Mouse (Mus musculus): ENCODE measurements around the gene 2810408A11Rik.
A peak's percentile ranks its signal among the peaks of the same experiment; 100 is the strongest.

The 2810408A11Rik gene

DNA sequence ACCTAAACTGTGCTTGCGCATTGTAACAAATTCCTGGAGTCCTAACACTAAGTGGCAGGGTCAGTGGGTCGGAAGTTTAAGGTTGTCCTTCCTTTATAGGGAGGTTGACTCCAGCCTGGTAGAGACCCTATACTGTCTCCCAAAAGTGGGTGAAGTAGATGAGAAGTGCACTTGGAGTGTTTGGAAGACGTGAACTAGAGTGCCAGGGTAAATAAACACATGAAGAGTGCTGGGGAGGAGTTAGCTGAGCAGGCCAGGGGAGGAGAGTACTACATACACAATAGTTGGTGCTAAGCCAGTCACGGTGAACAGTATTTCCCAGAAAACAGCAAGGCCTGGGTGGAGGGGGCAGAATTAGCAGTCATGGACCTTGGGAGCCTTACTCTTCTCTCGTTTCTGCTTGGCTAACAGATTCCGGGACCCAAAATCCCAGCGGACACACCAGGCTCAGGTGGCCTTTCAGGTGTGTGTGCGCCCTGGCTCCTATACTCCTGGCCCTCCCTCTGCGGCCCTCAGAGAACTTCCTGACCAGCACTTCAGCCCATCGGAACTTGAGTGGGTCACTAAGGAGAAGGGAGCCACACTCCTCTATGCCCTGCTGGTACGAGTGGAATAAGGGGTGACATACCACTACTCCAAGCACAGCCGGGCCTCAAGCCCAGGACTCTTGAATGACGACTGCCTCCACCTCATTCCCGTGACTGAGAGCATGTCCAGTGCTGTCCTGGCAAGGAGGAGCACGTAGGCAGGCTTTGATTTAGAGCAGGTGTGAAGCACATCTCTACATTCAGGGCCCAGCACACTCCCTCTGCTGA lies 12.1 kb upstream of the 2810408A11Rik start:
- DNase-seq (ENCODE audit: extremely low spot score), result no peak

DNA sequence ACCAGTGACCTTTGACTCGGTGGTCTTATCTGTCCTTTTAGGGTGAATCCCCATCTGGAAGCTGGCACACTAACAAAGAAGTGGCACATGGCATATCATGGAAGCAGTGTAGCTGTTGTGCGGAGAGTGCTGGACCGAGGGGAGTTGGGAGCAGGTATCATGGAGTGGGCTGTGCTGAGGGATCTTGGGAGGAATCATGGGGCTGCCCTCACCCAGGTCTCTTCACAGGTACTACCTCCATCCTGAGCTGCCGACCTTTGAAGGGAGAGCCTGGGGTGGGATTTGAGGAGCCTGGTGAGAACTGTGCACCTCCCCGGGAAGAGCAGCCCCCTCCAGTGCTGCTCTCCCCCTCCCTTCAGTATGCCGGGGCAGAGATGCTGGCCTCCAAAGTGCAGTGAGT lies 10.9 kb upstream of the 2810408A11Rik start:
- DNase-seq (ENCODE audit: extremely low spot score), result no peak

DNA sequence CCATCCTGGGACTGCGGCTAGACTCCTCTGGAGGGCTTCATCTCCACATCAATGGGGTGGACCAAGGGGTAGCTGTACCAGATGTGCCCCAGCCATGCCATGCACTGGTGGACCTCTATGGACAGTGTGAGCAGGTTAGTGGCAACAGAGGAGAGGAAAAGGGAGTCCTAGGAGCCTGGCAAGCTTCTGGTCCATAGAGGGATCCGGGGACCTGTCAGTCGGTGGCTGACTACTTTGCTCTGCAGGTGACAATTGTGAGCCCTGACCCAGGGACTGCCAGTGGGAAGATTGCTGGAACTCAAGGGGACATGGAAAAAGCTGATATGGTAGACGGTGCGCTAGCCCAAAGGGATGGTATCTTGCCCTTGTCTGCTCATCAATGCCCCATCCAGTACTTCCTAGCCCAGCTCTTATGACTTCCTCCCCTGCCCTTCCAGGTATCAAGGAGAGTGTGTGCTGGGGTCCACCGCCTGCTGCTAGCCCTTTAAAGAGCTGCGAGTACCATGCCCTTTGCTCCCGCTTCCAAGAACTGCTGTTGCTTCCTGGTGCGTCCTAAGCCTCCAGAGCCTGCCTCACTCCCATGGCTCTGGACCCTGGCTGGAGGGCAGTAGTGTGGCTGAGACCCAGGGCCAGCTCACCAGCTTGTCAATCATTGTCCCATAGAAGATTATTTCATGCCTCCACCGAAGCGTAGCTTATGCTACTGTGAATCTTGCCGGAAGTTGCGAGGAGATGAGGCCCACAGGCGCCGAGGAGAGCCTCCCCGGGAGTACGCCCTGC lies 10.2 kb upstream of the 2810408A11Rik start:
- DNase-seq (ENCODE audit: extremely low spot score), result no peak

- DNase-seq (ENCODE audit: extremely low spot score), result no peak
Measured at GRCm38 (mm10) chr11:69910177-69910576, 9.4 kb upstream of the 2810408A11Rik start.

GRCm38 (mm10) chr11:69909174-69909573 lies 8.4 kb upstream of the 2810408A11Rik start:
- DNase-seq (ENCODE audit: extremely low spot score), result no peak

DNA sequence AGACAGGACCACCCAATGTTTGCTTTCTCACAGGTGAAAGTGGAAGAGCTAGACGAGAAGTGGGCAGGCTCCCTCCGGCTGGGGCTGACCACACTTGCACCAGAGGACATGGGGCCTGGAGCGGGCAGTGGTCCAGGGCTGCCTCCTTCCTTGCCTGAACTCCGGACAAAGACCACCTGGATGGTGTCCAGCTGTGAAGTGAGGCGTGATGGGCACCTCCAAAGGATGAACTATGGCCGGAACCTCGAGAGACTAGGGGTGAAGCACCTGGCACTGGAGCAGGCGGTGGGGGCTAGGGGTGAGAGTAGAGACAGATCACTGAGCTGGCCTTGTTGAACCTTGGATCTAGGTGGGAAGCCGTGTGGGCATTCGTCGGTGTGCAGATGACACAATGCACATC lies 7.9 kb upstream of the 2810408A11Rik start:
- no peak for DNase-seq (ENCODE audit: extremely low spot score)

- no peak for DNase-seq (ENCODE audit: extremely low spot score)
Measured at GRCm38 (mm10) chr11:69904311-69904710, 3.5 kb upstream of the 2810408A11Rik start.

- no peak for DNase-seq (ENCODE audit: extremely low spot score)
Measured at GRCm38 (mm10) chr11:69902972-69903371, 2.2 kb upstream of the 2810408A11Rik start.

DNA sequence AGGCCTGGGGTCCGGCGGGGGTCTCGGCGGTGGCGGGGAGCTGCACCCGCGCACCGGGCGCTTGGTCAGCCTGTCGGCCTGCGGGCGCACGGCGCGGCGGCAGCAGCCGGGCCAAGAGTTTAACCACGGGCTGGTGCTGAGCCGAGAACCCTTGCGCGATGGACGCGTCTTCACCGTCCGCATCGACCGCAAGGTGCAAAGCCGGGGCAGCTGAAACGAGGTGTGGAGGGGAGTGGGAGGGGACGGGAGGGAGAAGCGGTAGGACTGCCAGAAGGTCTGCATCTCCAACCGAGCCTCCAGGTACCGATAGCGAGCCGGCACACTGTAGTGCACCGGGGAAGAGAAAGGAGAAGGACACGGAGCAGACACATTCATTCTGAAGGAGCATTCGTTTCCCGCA lies 1.2 kb upstream of the 2810408A11Rik start:
- DNase-seq (ENCODE audit: extremely low spot score), result no peak

DNA sequence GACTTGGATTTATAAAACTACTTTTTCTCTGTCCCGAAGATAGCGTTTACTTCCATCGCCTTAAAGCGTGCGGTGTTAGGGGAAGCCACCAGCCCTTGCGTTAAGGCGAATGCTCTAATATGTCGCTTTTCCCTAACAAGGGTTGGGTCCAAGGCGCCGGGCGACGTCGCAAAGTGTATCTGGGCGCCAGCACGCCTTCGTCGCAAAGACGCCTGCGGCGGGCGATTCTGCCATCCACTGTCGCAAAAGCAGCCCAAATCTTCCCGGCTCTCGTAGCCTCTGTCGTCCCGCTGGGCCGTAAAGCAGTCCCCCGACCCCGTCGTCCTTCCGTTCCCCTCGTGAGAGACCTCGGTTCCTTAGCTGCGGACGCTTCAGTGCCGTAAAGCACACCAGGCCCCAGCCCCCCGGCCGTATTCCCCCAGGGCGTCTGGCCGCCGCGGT lies 639 bp upstream of the 2810408A11Rik start:
- DNase-seq (ENCODE audit: extremely low spot score), result peak; percentile 92

GRCm38 (mm10) chr11:69899870-69900269 lies 917 bp downstream of the 2810408A11Rik start:
- DNase-seq (ENCODE audit: extremely low spot score), result no peak

DNA sequence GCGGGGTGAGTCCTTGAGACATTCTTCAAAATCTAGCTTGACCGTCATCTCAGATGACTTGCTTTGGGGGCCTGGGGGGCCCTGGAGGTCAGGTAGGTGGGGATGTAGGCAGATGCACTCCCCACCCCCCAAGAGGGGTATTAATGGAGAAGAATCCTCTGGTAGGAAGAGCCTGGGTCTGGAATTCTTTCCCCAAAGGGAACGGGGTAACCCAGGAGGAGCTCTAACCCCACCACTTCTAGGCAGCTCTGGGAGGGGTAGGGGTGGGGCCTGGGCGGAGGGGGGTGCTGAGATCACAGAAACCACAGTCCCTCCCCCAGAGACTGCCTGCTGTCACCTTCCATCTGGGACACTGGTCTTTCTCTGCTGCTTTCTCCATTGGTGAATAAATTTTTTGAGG lies 5.5 kb downstream of the 2810408A11Rik start, which contains the start of gene Acap1:
TSS of gene Acap1 (minus strand) at position 249 of the 400 bp plus-strand sequence.
- no peak for DNase-seq (ENCODE audit: extremely low spot score)

- no peak for DNase-seq (ENCODE audit: extremely low spot score)
Measured at GRCm38 (mm10) chr11:69894671-69895070, 6.1 kb downstream of the 2810408A11Rik start.

DNA sequence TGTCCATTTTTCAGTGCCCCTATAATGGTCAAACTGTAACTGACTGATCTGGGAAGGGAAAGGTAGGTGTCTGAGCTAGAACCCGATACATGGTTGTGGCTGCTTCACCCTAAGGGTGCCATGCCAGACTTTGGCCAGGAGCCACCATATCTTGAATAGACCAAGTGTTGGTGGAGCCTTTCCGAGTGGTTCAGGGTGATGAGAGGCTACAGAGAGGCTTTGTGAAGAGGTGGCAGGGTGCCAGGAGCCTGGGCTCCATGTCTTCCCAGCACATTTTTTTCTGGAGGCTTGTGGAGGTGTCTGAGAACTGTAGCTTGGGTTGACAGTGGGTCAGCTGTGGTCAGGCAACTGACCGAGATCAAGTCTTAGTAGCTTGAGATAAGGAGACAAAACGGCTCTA lies 9.3 kb downstream of the 2810408A11Rik start:
- no peak for DNase-seq (ENCODE audit: extremely low spot score)

DNA sequence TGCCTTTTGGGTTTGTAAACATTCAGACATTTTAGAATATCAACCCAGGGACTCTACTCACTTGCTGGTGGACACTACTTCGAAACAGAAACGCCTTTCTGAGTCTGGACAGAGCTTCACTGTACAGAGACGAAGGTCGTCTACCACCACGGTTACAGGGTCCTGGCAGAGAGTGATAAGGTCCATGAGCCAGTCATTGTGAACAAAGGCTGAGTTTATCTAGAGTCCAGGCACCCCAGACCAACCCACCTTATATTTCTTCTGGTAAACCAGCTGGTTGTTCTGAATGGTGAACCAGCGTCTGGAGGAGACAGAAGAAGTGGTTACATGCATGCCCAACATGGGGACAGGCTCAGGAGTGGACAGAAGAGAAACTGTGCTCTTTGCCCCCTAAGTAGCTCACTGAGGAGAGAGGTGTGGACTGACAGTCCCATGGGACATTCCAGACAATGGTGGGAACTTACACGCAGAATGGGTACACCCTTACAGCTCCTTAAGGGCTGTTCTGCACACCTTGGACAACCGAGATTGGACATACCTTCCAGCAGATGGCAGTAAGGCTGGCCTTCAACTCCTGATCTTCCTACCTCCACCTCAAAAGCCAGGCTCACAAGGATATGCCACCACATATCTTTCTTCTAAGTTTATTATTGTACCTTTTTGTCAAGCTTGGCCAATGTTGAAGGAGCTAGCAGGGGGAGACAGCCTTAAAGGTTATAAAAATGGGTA lies 13.7 kb downstream of the 2810408A11Rik start:
- no peak for DNase-seq (ENCODE audit: extremely low spot score)

DNA sequence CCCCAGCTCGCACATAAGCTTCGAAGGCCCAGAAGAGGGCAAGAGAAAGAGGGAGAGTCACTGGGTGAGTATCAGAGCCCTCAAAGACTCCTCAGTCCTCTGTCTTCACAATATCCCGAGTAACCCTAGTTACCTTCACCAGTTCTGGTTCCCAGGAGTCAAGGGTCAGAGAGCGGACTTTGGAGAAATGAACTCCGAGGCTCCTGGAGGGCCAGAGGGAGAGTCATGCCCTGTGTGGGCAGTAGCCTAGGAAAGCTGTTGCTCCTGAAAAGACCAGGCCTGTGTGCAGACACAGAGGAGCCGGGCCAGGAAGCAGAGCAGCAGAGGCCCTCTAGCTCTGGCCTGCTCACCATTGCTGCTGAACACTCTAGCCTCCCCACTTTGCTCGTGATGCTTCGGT lies 16.1 kb downstream of the 2810408A11Rik start:
- DNase-seq (ENCODE audit: extremely low spot score), result no peak

DNA sequence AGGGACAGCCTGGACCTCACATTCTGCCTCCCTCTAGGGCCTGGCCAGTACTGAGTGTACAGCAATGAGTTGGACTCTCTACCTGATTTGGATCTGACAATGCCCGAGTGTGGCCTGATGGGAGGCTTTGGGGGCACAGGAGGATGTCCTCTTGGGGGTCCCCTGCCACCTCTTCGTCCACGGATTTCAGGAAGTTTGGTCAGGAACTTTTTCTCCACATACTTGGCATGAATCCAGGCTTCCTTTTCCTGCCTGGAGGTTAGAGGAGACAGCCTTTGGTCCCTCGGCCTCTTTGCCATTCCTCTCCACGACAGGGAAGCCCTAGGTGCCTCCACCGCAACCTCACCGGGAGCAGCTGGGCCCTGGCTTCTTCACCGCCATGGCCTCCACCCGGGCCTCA lies 16.5 kb downstream of the 2810408A11Rik start:
- DNase-seq (ENCODE audit: extremely low spot score), result no peak

- DNase-seq (ENCODE audit: extremely low spot score), result no peak
Measured at GRCm38 (mm10) chr11:69883527-69884151, 17.1 kb downstream of the 2810408A11Rik start.

DNA sequence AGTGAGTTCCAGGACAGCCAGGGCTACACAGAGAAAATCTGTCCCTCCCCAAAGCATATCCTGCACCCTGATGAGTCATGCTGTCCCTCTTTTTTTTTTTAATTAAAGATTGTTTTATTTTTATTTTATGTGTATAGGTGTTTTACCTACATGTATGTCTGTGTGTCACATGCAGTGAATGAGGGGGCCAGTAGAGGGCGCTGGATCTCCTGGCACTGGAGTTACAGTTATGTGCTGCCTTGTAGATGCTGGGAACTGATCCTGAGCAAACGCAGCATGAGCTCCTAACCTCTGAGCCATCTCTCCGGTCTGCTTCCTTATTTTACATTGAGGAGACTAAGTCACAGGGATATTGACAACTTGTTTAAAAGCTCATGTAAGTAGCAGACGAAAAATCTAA lies 17.7 kb downstream of the 2810408A11Rik start:
- no peak for DNase-seq (ENCODE audit: extremely low spot score)

- DNase-seq (ENCODE audit: extremely low spot score), result no peak
Measured at GRCm38 (mm10) chr11:69881787-69882670, 18.8 kb downstream of the 2810408A11Rik start.
